Mouse (Mus musculus): ENCODE measurements around the gene Tmprss3. TPM values are rescaled to one million over a fixed set of nuclear protein-coding genes. Genes with fewer than 3 reads are reported as not detected.

Gene Tmprss3
- total RNA-seq (2021), result not detected

- no peak for DNase-seq
These were observed at the start of gene Tmprss3 for GRCm38 (mm10) chr17:31198877-31199276. TSS of gene Tmprss3 (minus strand) at chr17:31198977.

GRCm38 (mm10) chr17:31247144-31247543, 48.4 kb upstream of the Tmprss3 start:
- no peak for DNase-seq

DNA sequence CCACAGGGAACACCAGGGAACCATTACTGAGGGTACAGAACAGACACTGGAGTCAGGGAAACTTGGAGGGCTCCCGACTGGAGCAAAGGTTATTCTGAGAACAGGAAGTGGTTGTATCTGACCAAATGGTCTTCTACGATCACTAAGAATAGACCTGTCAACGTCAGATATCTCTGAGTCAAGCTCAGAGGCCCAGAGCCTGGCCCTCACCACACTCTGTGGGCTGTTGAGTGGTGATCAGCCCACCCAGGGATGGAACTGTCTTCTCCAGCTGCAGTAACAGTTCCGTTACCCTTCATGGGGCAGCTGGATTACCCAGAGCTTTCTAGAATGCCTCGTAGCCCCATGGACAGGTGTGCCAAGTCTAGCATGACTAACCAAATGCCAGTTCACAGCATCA, 46.5 kb upstream of the Tmprss3 start:
- no peak for DNase-seq

- no peak for DNase-seq
These were observed 44.0 kb upstream of the Tmprss3 start for GRCm38 (mm10) chr17:31242764-31243163.

DNA sequence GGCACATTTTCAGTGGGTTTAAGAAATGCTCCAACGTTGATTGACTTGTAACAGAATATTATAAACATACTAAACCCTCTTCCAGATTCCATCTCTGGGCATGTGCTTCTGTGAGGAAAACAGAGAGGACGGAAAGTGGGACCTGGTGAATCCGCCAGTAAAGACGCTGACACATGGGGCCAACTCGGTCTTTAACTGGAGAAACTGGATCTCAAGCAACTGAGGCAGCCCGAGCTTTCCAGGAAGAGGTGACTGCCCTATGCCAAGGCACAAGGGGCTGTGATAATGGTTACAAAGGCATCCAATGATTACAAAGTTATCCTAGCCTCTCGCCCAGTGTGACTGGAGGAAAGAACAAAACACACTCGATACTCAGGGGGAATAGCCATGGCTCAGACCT, 42.4 kb upstream of the Tmprss3 start:
- DNase-seq, result no peak

- DNase-seq, result no peak
These were observed 39.6 kb upstream of the Tmprss3 start for GRCm38 (mm10) chr17:31238234-31239020.

DNA sequence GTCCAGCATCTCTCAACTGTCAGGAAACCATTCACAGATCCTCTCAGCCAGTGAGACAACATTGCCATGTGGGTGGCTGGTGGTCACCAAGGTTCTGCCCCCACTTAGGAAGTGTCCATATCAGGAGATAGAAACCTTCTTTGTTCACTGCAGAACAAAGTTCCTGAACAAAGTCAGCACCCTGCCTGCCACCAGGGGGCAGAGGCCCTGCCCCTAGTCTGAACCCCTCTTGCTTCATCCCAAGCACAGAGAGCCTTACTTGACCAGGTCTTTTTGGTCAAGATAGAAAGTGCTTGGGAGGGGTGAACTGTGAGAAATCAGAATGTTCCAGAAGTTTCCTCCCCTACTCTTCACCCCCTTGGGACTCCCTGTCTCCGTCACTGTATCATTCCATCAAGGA, 37.1 kb upstream of the Tmprss3 start:
- no peak for DNase-seq

GRCm38 (mm10) chr17:31232251-31233010, 33.7 kb upstream of the Tmprss3 start:
- DNase-seq, result no peak

GRCm38 (mm10) chr17:31231780-31232179, 33.0 kb upstream of the Tmprss3 start:
- no peak for DNase-seq

DNA sequence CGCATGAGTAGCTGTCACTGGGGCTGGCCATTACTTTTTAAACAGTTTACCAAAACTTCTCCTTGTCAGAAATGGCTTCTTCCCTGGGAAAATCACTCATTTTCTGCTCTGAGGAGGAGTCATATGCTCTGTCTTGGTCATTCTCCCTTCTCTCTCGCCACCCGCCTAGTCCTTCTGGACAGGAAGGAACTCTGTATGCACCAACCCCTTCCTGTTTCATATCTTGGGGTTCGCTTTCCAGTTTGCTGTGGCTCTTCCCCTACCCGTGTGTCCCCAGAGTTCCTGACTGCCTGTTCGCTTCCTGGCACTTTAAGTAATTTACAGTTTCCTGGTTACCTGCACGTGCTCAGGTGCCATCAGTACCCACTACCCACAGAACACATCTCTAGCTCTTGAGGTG, 28.2 kb upstream of the Tmprss3 start:
- DNase-seq, result no peak

GRCm38 (mm10) chr17:31226368-31226767, 27.6 kb upstream of the Tmprss3 start:
- DNase-seq, result no peak

GRCm38 (mm10) chr17:31224591-31224990, 25.8 kb upstream of the Tmprss3 start:
- no peak for DNase-seq

GRCm38 (mm10) chr17:31223835-31224234, 25.1 kb upstream of the Tmprss3 start:
- no peak for DNase-seq

DNA sequence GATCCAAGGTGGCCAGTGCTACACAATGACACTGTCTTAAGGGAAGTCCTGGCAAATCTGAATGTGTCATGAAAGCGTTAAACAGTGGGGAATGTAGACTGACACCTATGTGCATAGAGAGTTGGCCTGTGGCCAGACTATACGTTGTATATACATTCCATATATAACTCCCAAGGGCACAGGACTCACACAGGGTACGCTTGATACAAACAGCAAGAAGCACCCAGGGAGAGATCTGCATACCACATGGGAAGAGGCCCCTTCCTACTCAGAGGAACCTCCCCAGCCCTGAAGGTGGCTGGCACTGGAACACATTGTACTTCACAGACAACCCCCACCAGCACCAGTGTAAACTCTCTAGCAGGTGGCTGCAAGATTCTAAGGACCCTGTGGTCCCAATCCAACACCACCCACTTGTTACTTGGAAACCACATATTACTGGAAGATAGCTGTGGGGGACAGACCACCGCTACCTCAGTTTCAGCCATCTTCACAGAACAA, 24.1 kb upstream of the Tmprss3 start:
- DNase-seq, result no peak

DNA sequence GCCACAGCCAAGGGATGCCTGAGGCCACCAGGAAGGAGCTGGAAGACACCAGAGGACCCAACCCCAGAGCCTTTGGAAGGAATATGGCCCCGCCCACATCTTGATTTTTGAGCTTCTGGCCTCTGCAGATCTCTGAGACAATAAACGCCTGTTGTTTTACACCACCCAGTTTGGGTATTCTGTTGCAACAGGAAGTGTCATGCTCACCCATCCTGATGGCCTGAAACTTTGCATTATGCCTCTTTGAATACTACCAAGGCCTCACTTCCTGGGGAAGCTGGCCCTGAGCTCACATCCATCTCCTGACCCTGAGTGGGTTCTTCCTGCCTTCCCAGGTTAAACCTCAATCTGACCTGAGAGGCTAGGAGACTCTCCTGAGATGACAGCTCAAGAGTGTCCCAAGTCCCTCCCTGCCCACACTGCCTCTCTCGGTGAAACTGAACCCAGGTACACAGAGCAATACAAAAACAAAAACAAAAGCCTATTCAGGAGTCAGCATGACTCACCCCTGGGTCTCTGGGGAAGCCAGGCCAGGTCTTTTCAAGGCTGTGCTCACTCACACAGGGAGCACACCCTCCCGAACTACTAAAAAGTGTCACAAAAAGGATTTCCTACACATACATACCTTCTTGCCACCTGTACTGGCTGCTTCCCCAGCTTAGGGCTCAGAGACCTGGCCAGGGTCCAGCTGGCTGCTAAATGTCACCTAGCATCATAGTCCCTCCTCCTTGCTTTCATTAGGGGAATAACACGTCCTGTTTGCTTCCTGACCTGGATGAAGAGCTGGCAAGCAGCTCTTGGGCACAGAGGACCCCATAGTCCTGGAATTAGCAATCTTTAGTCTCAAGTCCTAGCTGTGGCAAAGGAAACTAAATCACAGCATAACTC, 17.5 kb upstream of the Tmprss3 start:
- no peak for DNase-seq

GRCm38 (mm10) chr17:31211881-31212280, 13.1 kb upstream of the Tmprss3 start:
- no peak for DNase-seq

DNA sequence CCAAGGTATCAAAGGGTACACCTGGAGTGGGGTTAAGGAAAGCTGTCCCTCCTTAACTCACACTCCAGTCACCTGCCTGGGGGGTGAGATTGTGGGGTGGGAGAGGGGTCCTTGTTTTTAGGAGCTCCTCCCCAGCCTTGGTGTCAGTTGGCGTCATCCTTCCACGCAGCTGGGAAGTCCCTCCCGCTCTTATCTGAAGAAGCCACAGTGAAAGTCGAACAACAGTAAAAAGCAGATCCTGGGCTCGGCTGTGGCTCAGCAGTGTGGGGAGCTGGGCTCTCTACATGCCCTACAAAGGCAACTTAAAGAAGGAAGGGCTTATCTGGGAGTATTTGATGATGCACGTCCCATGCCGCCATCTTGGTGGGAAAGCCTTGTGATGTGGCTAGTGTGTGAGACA, 11.5 kb upstream of the Tmprss3 start:
- DNase-seq, result no peak

DNA sequence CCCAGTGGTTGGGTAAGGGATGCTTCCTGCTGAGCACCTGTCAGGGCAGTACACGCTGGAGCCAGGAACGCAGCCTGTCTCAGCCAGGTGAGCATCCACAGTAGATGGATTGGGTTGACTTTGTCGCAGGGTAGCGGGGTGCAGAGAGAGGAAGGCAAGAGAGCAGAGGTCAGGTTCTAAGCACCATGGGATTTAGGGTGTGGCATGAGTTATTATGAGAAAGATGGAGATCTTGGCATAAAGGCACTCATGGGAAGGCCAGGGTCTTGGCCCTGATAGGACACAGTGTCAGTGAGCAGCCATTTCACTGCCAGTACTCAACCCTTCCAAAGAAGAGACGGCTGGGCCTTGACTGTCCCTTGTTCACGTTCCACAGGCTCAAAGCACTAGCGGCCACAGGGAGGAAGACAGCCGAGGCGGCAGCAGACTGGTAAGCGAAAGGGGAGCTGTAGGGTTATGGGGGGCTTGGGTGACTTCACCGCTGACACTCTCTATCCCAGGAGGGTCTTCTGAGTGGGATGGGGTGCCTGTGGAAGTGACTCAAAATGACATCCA, 10.7 kb upstream of the Tmprss3 start:
- no peak for DNase-seq

DNA sequence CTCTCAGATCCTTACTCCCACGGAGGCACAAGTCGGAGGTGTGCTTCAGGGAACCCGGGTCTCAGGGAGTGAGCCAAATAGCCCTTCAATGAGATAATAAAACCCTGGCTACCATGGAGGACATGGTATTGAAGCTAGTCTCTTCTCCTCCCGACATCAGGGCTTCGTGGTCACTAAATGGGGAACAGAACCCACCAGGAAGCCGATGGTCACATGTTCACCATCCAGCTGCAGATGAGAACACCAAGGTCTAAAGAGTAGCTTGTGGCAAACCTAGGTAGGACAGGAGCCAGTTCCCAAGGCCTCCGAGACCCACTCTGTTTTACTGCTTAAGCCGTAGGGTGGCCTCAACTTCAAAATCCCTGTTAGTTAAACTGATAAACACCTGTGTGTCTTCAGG, 9.9 kb upstream of the Tmprss3 start:
- DNase-seq, result no peak

- DNase-seq, result peak; percentile 9 to 14
These were observed 9.1 kb upstream of the Tmprss3 start, which contains the start of gene Ubash3a for GRCm38 (mm10) chr17:31207771-31208334. TSS of gene Ubash3a (plus strand) at chr17:31207873.

- DNase-seq, result no peak
These were observed 2.5 kb downstream of the Tmprss3 start for GRCm38 (mm10) chr17:31196283-31196682.

- DNase-seq, result no peak
These were observed 3.6 kb downstream of the Tmprss3 start for GRCm38 (mm10) chr17:31195207-31195606.

Measured in layer of hippocampus, postnatal 36 days (tissue).